Mouse (Mus musculus) CH12.LX (cell line): ENCODE results near the gene Ttf2. TPM values are rescaled to one million over a fixed set of nuclear protein-coding genes. Genes with fewer than 3 reads are reported as not detected.

Experiments used
- DNase-seq: peaks from one replicate; pipeline ENCODE4 v3.0.0-alpha.2; 2013; ENCODE audit errors: extremely low read depth
- H3K27ac ChIP-seq: 2 replicates; pipeline ENCODE4 v1.5.1; 2012; ENCODE audit warnings: low read depth, mild to moderate bottlenecking, control low read depth, moderate library complexity; ENCODE audit not compliant: insufficient read depth
- H3K27me3 ChIP-seq: replicated peaks from 2 replicates; pipeline ENCODE3; 2012; ENCODE audit warnings: inconsistent platforms
- H3K36me3 ChIP-seq, 2 experiments: replicated peaks in 1 of 2; 2 replicates each; pipeline versions ENCODE3 to v1.6.1; 2012; ENCODE audit warnings: inconsistent platforms in 1 of 2, low read length in 1 of 2, mild to moderate bottlenecking in 1 of 2, mixed read lengths in 1 of 2, moderate library complexity in 1 of 2; ENCODE audit not compliant: control insufficient read depth in 1 of 2, insufficient read depth in 1 of 2
- H3K4me1 ChIP-seq, 2 experiments: 2 replicates each; pipeline ENCODE4 v1.6.1; 2012; ENCODE audit warnings: inconsistent platforms in 1 of 2, moderate library complexity in 1 of 2; ENCODE audit not compliant: insufficient read depth in 2 of 2, control insufficient read depth in 1 of 2
- H3K4me2 ChIP-seq: 2 replicates; pipeline ENCODE4 v1.6.1; 2012; ENCODE audit warnings: low read depth, mild to moderate bottlenecking, control low read depth; ENCODE audit not compliant: poor library complexity, insufficient read depth, severe bottlenecking
- H3K4me3 ChIP-seq, 3 experiments: fragments of 150-350 bp in 1 of 3; sonication (generic) in 1 of 3; replicated peaks in 1 of 3; 2 replicates each; pipeline versions ENCODE3 to v1.5.1; 2011 to 2012; ENCODE audit warnings: low read depth in 2 of 3, low read length in 2 of 3, mild to moderate bottlenecking in 2 of 3, moderate library complexity in 2 of 3, control low read depth in 1 of 3, improper control_type of control experiment in 1 of 3, inconsistent platforms in 1 of 3, mixed read lengths in 1 of 3; ENCODE audit not compliant: poor library complexity in 1 of 3
- H3K79me2 ChIP-seq: replicated peaks from 2 replicates; pipeline ENCODE4 v1.6.1; 2012; ENCODE audit warnings: mild to moderate bottlenecking, moderate library complexity; ENCODE audit not compliant: control insufficient read depth, poor library complexity, insufficient read depth, severe bottlenecking; ENCODE audit errors: extremely low read depth
- H3K9ac ChIP-seq: 2 replicates; pipeline ENCODE4 v1.6.1; 2012; ENCODE audit warnings: low read depth, mild to moderate bottlenecking, control low read depth, moderate library complexity; ENCODE audit not compliant: insufficient read depth
- H3K9me3 ChIP-seq: replicated peaks from 2 replicates; pipeline ENCODE3; 2012; ENCODE audit warnings: low read length, inconsistent platforms, mixed read lengths
- BHLHE40 ChIP-seq: IDR thresholded peaks from 2 replicates; pipeline ENCODE4 v1.6.1; 2011; ENCODE audit warnings: mild to moderate bottlenecking, low read depth, low read length, improper control_type of control experiment
- EP300 ChIP-seq: IDR thresholded peaks from 2 replicates; pipeline ENCODE4 v1.6.1; 2011; ENCODE audit warnings: low read length, improper control_type of control experiment
- JUND ChIP-seq: conservative IDR thresholded peaks from 2 replicates; pipeline ENCODE4 v1.6.1; 2011; ENCODE audit warnings: low read depth, low read length, improper control_type of control experiment
- MAZ ChIP-seq: IDR thresholded peaks from 2 replicates; pipeline ENCODE4 v1.6.1; 2012; ENCODE audit warnings: low read depth, mild to moderate bottlenecking, inconsistent platforms, low read length, improper control_type of control experiment, moderate library complexity
- MXI1 ChIP-seq: IDR thresholded peaks from 2 replicates; pipeline ENCODE4 v1.6.1; 2011; ENCODE audit warnings: mild to moderate bottlenecking, low read depth, low read length, improper control_type of control experiment
- MYC ChIP-seq: IDR thresholded peaks from 2 replicates; pipeline ENCODE4 v1.6.1; 2011; ENCODE audit warnings: low read depth, mild to moderate bottlenecking, improper control_type of control experiment, low read length
- POLR2AphosphoS2 ChIP-seq: IDR thresholded peaks from 2 replicates; pipeline ENCODE4 v1.6.1; 2011; ENCODE audit warnings: low read depth, low read length, improper control_type of control experiment
- TCF12 ChIP-seq: IDR thresholded peaks from 2 replicates; pipeline ENCODE4 v1.6.1; 2014; ENCODE audit warnings: low read depth, mild to moderate bottlenecking, inconsistent platforms, low read length, improper control_type of control experiment
- USF1 ChIP-seq: IDR thresholded peaks from 2 replicates; pipeline ENCODE4 v1.6.1; 2014; ENCODE audit warnings: low read depth, mild to moderate bottlenecking, inconsistent platforms, low read length, improper control_type of control experiment
- ZKSCAN1 ChIP-seq: IDR thresholded peaks from 2 replicates; pipeline ENCODE4 v1.6.1; 2012; ENCODE audit warnings: low read depth, inconsistent platforms, low read length, improper control_type of control experiment, borderline replicate concordance
- ZMIZ1 ChIP-seq: IDR thresholded peaks from 2 replicates; pipeline ENCODE4 v1.6.1; 2012; ENCODE audit warnings: low read depth, mild to moderate bottlenecking, inconsistent platforms, low read length, improper control_type of control experiment
- dilution Hi-C: fragments of 300-500 bp; cut with MboI; formaldehyde crosslinking; loops from 2 replicates; pipeline ENCODE4 v1.14.3; 2020; ENCODE audit warnings: low sequenced_read_pairs; ENCODE audit not compliant: extremely low pct_unique_long_range_greater_than_20kb, extremely low pct_ligation_motif_present
- in situ Hi-C: fragments of 300-500 bp; cut with MboI; formaldehyde crosslinking; loops from 3 replicates; pipeline ENCODE4 v1.14.3; 2019; ENCODE audit warnings: low sequenced_read_pairs, low pct_ligation_motif_present, low pct_unique_long_range_greater_than_20kb, mixed read lengths
- polyA plus RNA-seq: library from polyadenylated mRNA; unstranded; fragments of >175 nt; gene quantifications from 2 replicates; pipeline ENCODE4 v1.2.1, GENCODE M21; 2012; ENCODE audit warnings: low read depth; ENCODE audit not compliant: insufficient read length
- total RNA-seq, 2 experiments: library from RNA; depleted of rRNA; stranded (reverse); fragments of 300-350 nt in 1 of 2; fragments of >200 nt in 1 of 2; gene quantifications; 2 replicates each; pipeline ENCODE4 v1.2.3; 2012 to 2014

Ttf2 gene
- total and polyA plus RNA-seq, 3 experiments: 27.2 to 34.0 (median 29.7) TPM

GRCm38 (mm10) chr3:101012131-101012571 lies 42.7 kb upstream of the Ttf2 start:
- in situ Hi-C loops: no loop called here
- no peak for TF ChIP-seq MYC
- Histone ChIP-seq H3K79me2 (no peaks in the 10 kb centered on the region), H3K9me3 (no peaks in the 10 kb centered on the region), H3K4me2 (no peak overlapping the region), H3K27me3 (no peaks in the 10 kb centered on the region), H3K4me1 (peaks cover 10 to 30% of the 10 kb centered on the region in 2 experiments), H3K27ac (no peak overlapping the region), H3K9ac (no peak overlapping the region), H3K4me3 (no peak overlapping the region), H3K36me3 (no peaks in the 10 kb centered on the region)
- dilution Hi-C loops: no loop called here
- DNase-seq: no peak

DNA sequence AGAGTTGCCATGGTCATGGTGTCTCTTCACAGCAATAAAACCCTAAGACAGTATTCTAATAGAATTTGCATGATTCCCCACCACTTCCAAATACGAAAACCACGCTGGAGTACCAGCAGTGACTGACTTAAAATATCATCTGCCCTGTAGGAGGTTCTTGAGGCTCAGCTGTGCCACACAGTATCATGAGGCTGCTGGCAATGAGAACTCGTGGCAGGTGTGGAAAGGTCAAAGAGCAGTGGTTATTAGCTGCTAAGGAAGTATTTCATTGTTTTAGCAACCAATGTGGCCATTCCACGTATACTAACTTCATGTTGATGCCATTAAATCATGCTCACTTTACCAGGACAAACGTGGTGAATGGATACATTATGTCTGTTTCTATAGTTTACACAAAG lies 41.7 kb upstream of the Ttf2 start:
- Histone ChIP-seq H3K79me2 (no peaks in the 10 kb centered on the region), H3K4me1 (peaks cover 10 to 36% of the 10 kb centered on the region in 2 experiments), H3K27ac (no peak overlapping the region), H3K4me2 (no peak overlapping the region), H3K27me3 (no peaks in the 10 kb centered on the region), H3K36me3 (no peaks in the 10 kb centered on the region), H3K9ac (no peak overlapping the region), H3K9me3 (no peaks in the 10 kb centered on the region), H3K4me3 (no peak overlapping the region)
- TF ChIP-seq POLR2AphosphoS2: no peak
- TF ChIP-seq ZMIZ1: no peak
- no peak for TF ChIP-seq MXI1
- no peak for TF ChIP-seq ZKSCAN1
- TF ChIP-seq MAZ: no peak
- no peak for TF ChIP-seq BHLHE40
- TF ChIP-seq EP300: no peak
- no peak for TF ChIP-seq JUND
- TF ChIP-seq TCF12: no peak
- dilution Hi-C loops: no loop called here
- in situ Hi-C loops: no loop called here
- DNase-seq: no peak

DNA sequence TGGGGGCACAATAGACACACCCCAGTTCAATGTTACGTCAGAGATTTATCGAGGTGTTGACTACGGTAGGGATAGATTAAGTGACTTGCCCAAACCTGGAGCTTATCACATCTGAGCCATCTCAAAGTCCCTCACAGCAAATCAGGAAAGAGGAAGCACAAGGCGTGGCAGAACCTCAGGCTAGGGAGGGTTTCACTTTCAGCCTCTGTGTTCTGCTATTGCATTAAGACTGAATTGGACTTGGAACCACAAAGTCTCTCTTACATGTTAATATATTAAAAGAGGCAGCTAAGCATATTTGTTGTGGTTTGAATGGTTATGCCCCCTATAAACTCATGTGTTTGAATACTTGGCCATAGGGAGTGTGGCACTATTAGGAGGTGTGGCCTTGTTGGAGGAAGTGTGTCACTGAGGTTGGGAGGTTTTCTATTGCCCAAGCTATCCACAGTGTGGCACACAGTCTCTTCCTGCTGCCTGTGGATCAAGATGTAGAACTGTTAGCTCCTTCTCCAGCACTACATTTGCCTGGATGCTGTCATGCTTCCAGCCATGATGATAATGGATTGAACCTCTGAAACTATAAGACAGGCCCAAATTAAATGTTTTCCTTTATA lies 41.2 kb upstream of the Ttf2 start:
- TF ChIP-seq USF1 (no peak), EP300 (0 out of 2 replicates have a peak, but pooled peaks have one; percentile 36)
- no peaks in the 10 kb centered on the region for H3K79me2 ChIP-seq
- dilution Hi-C loops: no loop called here
- H3K4me1 ChIP-seq: peaks cover 10 to 41% of the 10 kb centered on the region in 2 experiments
- in situ Hi-C loops: no loop called here
- no peak overlapping the region for H3K4me3 ChIP-seq
- peak overlapping the region; percentile 31 for H3K4me2 ChIP-seq
- no peak overlapping the region for H3K27ac ChIP-seq
- peak; percentile 39 for DNase-seq
- H3K27me3 ChIP-seq: no peaks in the 10 kb centered on the region
- no peak overlapping the region for H3K9ac ChIP-seq
- no peaks in the 10 kb centered on the region for H3K36me3 ChIP-seq
- H3K9me3 ChIP-seq: no peaks in the 10 kb centered on the region
